Comparison of ENCODE assay signal across 8 mouse cellular contexts in the genomic region with DNA sequence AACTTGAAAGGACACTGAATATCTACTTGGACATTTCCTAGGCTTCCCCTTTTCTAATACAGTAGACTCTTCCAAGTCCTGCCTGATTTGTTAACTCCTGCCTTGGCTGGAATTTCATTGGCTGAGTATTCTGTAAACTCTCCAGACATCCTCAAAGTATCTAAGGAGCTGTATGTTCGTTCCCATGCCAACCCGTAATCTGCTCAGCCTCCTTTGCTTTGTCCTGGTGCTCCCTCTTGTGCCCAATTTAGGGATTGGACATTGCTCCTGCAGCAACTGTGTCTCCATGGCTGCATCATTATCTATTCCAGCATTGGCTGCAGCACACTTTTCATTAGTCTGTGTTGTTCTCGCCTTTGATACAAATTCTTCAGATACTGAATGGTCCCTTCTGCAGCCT. TPM values are rescaled to one million over a fixed set of nuclear protein-coding genes. Genes with fewer than 3 reads are reported as not detected.
DNase-seq lines count a peak whose midpoint lies in the region; ATAC-seq lines count a peak whose summit lies in the region.

No protein-coding gene starts in this region.

- no peak overlapping the region for H3K9ac ChIP-seq in intestine, embryonic 15.5 days
- no peak overlapping the region for H3K9ac ChIP-seq in midbrain, embryonic 11.5 days (ENCODE audit: low read length)
- no peak overlapping the region for H3K9ac ChIP-seq in stomach, embryonic 14.5 days (replicated peaks; ENCODE audit: low read depth, low read length)

- ATAC-seq in intestine, embryonic 15.5 days: peak; percentile 80
- peak; percentile 95 for ATAC-seq in midbrain, embryonic 11.5 days (ENCODE audit: low FRiP score)
- ATAC-seq in stomach, embryonic 14.5 days (ENCODE audit: insufficient number of reproducible peaks, insufficient read depth, low FRiP score, low read depth): peak; percentile 78

- no peaks in the 10 kb centered on the region for H3K27me3 ChIP-seq in intestine, embryonic 15.5 days (replicated peaks)
- H3K27me3 ChIP-seq in midbrain, embryonic 11.5 days (ENCODE audit: control insufficient read depth, insufficient read depth, low read length): no peaks in the 10 kb centered on the region
- H3K27me3 ChIP-seq in stomach, embryonic 14.5 days (ENCODE audit: control insufficient read depth, insufficient read depth, low read length): no peaks in the 10 kb centered on the region

- H3K4me2 ChIP-seq in intestine, embryonic 15.5 days (replicated peaks): no peak overlapping the region
- H3K4me2 ChIP-seq in midbrain, embryonic 11.5 days: no peak overlapping the region
- H3K4me2 ChIP-seq in stomach, embryonic 14.5 days (replicated peaks; ENCODE audit: low read depth, low read length): no peak overlapping the region

- no peak overlapping the region for H3K27ac ChIP-seq in intestine, embryonic 15.5 days
- H3K27ac ChIP-seq in midbrain, embryonic 11.5 days (ENCODE audit: low read depth, low read length): no peak overlapping the region
- no peak overlapping the region for H3K27ac ChIP-seq in stomach, embryonic 14.5 days (ENCODE audit: low read length)

- H3K4me1 ChIP-seq in intestine, embryonic 15.5 days (replicated peaks): no peaks in the 10 kb centered on the region
- no peaks in the 10 kb centered on the region for H3K4me1 ChIP-seq in midbrain, embryonic 11.5 days (ENCODE audit: control insufficient read depth, insufficient read depth, low read length)
- H3K4me1 ChIP-seq in stomach, embryonic 14.5 days (ENCODE audit: control insufficient read depth, insufficient read depth, low read length): no peaks in the 10 kb centered on the region

- peaks cover 2% of the 10 kb centered on the region; the same call in 1 of the 2 replicates for H3K36me3 ChIP-seq in intestine, embryonic 15.5 days
- peaks cover 2% of the 10 kb centered on the region; the same call in 1 of the 2 replicates for H3K36me3 ChIP-seq in midbrain, embryonic 11.5 days (ENCODE audit: control insufficient read depth, insufficient read depth, low read length)
- no peaks in the 10 kb centered on the region; the same call in 1 of the 2 replicates for H3K36me3 ChIP-seq in stomach, embryonic 14.5 days (ENCODE audit: control insufficient read depth, insufficient read depth, low read length)

- intact Hi-C loops in left cerebral cortex, postnatal 10 days (cut with DNase I): loop anchor here (5.0 kb wide), 1 partner anchor 521 kb away; the partner anchor contains the start of gene Tmem178b

- WGBS in intestine, embryonic 15.5 days: 34% methylated on average over 3 of the region's 3 CpGs
- 13% methylated on average over 3 of the region's 3 CpGs for WGBS in midbrain, embryonic 11.5 days
- WGBS in stomach, embryonic 14.5 days: 25% methylated on average over 3 of the region's 3 CpGs

- H3K9me3 ChIP-seq in intestine, embryonic 15.5 days: no peaks in the 10 kb centered on the region
- H3K9me3 ChIP-seq in midbrain, embryonic 11.5 days (ENCODE audit: control insufficient read depth, low read length): no peaks in the 10 kb centered on the region
- H3K9me3 ChIP-seq in stomach, embryonic 14.5 days (ENCODE audit: control insufficient read depth, low read depth, low read length): no peaks in the 10 kb centered on the region

- H3K4me3 ChIP-seq in intestine, embryonic 15.5 days (replicated peaks): no peak overlapping the region
- H3K4me3 ChIP-seq in midbrain, embryonic 11.5 days (ENCODE audit: low read depth, low read length): no peak overlapping the region
- no peak overlapping the region for H3K4me3 ChIP-seq in stomach, embryonic 14.5 days (ENCODE audit: low read depth, low read length)

- DNase-seq in gastrocnemius, adult 18-20 months (ENCODE audit: low spot score): peak; percentile 44
- DNase-seq in gastrocnemius, adult 8-10 months (ENCODE audit: low spot score in 2 of 2): no peak
- peak; percentile 83 to 91 for DNase-seq in cerebellum, postnatal 25 days
- DNase-seq in frontal cortex, postnatal 36 days (ENCODE audit: low spot score in 2 of 2): peak; percentile 82 to 94
- peak; percentile 83 to 91 for DNase-seq in left cerebral cortex, postnatal 10 days (ENCODE audit: extremely low spot score in 1 of 2, low spot score in 2 of 2)
- peak; percentile 96 for DNase-seq in midbrain, embryonic 11.5 days (ENCODE audit: low spot score, missing footprints)

RNA-seq across cellular contexts. Expression of gene E330009J07Rik, which starts 42.7 kb away (rescaled TPM):
- 1 to 10 TPM in 1 of 2 experiments, under 1 TPM in 1; 0.64 to 1.2 TPM for total RNA-seq in gastrocnemius, adult 18-20 months (2021)
- 1 to 10 TPM in 1 of 4 experiments, under 1 TPM in 3; 0.60 to 1.1 (median 0.86) TPM for total RNA-seq in gastrocnemius, adult 8-10 months (2022)
- 8.8 and 9.5 TPM in 2 replicates for polyA plus RNA-seq in intestine, embryonic 15.5 days (2015; fragmentation: Nextera tagmentation; extraction: Ambion mirVana)
- 10 to 100 TPM; 32.4 to 32.9 TPM for total RNA-seq in left cerebral cortex, postnatal 10 days (2021)
- 13.1 and 15.8 TPM in 2 replicates for polyA plus RNA-seq in midbrain, embryonic 11.5 days (2014; fragmentation: Nextera tagmentation; extraction: Ambion mirVana)
- 22.4 and 23.6 TPM in 2 replicates for polyA plus RNA-seq in stomach, embryonic 14.5 days (2014; fragmentation: Nextera tagmentation; extraction: Ambion mirVana)

RNA-seq across cellular contexts. Expression of gene Wee2, which starts 45.7 kb away (rescaled TPM):
- not detected for total RNA-seq in gastrocnemius, adult 18-20 months (2021)
- total RNA-seq in gastrocnemius, adult 8-10 months (2022): not detected
- 0.05 and 0.14 TPM in 2 replicates for polyA plus RNA-seq in intestine, embryonic 15.5 days (2015; fragmentation: Nextera tagmentation; extraction: Ambion mirVana)
- under 1 TPM in 1 of 2 experiments, not detected in 1; 0.22 TPM for total RNA-seq in left cerebral cortex, postnatal 10 days (2021)
- polyA plus RNA-seq in midbrain, embryonic 11.5 days (2014; fragmentation: Nextera tagmentation; extraction: Ambion mirVana): not detected in 2 replicates
- 0.08 TPM in 1 of 2 replicates, not detected in the other for polyA plus RNA-seq in stomach, embryonic 14.5 days (2014; fragmentation: Nextera tagmentation; extraction: Ambion mirVana)

Comparison
In these comparisons a context has a peak if more than half of its experiments do, and no peak if none do; other contexts are left out.
1. DNase-seq: peak in gastrocnemius, adult 18-20 months (single experiment), cerebellum, postnatal 25 days (2 of 2), frontal cortex, postnatal 36 days (2 of 2), left cerebral cortex, postnatal 10 days (2 of 2) and midbrain, embryonic 11.5 days (single experiment); none in gastrocnemius, adult 8-10 months (0 of 2).
2. RNA of gene E330009J07Rik, which starts 42.7 kb away (total RNA-seq): 32.4 to 32.9 TPM in left cerebral cortex, postnatal 10 days; 0.64 to 1.2 TPM in gastrocnemius, adult 18-20 months and 0.60 to 1.1 TPM in gastrocnemius, adult 8-10 months; every median in the first group is over 10 times any median in the second.
3. Peak in every context shown above with its lines, with median percentiles within 50 percentile points of each other: ATAC-seq.